Mouse (Mus musculus) colon, adult 2 months (tissue): ENCODE data around the gene Pnrc2. TPM values are rescaled to one million over a fixed set of nuclear protein-coding genes. Genes with fewer than 3 reads are reported as not detected.

Source experiments
- polyA plus RNA-seq: library from polyadenylated mRNA; depleted of rRNA; stranded (reverse); fragments of >200 nt; gene quantifications from 2 replicates; pipeline ENCODE4 v1.2.3, GENCODE M21; 2012; rRNA removed

Pnrc2 gene
- 11.0 and 13.8 TPM in 2 replicates for polyA plus RNA-seq

DNA sequence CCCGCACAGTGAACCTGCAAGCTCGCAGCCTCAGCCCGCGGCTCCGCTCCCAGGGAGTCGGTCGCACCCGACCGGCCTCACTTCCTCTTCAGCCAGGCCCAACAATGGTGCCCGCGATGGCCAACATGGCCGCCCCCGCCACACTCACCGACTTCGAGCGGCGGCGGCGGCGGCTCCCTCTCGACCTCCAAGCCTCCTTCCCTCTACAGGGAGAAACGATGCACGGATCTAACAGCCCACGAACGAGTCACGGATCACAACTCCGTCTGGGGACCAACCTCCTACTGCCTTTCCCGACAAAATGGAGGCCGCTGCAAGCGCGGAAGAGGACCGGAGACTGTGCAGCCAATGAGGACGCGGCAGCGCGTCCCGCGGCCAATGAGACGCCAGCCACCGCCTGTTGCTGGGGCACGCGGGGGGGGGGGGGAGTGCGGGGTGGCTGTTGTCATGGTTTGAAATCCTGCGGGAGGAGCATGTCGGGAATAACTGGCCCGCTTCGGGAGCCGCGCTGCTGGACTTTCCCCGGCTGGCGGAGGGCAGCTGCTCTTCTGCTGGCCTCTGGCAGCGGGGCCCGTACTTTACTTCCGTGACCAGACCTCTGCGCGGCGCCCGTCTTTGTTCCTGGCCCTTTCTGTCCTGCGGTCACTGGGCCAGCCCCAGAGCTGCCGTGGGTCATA is at the start of gene Pnrc2:
Gene Pnrc2 (minus strand): TSS at position 325 of the 677 bp plus-strand sequence.

DNA sequence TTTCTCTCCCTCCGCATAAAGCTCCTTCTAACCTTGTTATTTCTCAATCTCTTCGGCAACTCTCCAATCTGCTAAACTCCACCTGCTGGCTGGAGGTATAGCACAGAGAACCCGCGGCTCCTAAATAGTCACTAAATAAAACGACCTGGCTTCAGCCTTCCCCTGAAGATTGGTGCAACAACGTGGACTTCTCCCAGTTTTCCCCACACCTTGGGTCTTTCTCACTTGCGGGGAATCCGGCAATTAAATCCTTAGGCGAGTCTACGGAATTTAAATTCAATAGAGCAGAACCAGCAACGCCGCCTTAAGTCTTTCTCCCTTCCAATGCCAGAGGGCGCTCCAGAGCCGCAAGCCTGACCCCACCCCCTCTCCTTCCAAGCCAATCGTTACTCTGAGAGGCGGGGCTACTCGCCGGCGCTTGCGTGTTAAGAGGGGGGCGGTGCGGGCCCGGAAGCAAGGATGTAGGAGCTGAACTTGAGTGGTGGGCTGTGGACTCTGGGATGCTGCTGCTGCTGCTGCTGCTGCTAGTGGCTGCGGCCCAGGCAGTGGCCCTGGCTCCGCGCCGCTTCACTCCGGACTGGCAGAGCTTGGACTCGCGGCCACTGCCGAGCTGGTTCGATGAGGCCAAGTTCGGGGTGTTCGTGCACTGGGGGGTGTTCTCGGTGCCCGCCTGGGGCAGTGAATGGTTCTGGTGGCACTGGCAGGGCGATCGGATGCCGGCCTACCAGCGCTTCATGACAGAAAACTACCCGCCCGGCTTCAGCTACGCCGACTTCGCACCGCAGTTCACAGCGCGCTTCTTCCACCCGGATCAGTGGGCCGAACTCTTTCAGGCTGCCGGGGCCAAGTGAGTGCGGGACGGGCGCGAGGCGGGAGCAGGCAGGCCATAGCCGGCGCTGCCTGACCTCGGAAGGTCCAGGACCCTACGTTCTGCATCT is 46.9 kb upstream of the Pnrc2 start, which contains the start of gene Fuca1:
Gene Fuca1 (plus strand): TSS at position 432 of the 938 bp plus-strand sequence.

GRCm38 (mm10) chr4:135895071-135895571 is 21.5 kb upstream of the Pnrc2 start, which contains the start of gene Cnr2:
Gene Cnr2 (plus strand): TSS chr4:135895394.

GRCm38 (mm10) chr4:135855536-135856222 is 18.0 kb downstream of the Pnrc2 start, which contains the start of gene Srsf10:
Gene Srsf10 (plus strand): TSS chr4:135855747.

Other genes with a start within 250 kb of the Pnrc2 start
- gene Ifnlr1, start 187.6 kb downstream of the Pnrc2 start, polyA plus RNA-seq: 6.6 and 6.8 TPM in 2 replicates
- gene Il22ra1, start 145.7 kb downstream of the Pnrc2 start, polyA plus RNA-seq: 45.9 and 60.2 TPM in 2 replicates
- 0.69 and 0.71 TPM in 2 replicates for gene Myom3, start 114.1 kb downstream of the Pnrc2 start, polyA plus RNA-seq
- gene Srsf10, start 18.1 kb downstream of the Pnrc2 start, polyA plus RNA-seq: 57.4 and 111 TPM in 2 replicates
- 1.0 and 1.1 TPM in 2 replicates for gene Cnr2, start 21.5 kb upstream of the Pnrc2 start, polyA plus RNA-seq
- gene Fuca1, start 46.9 kb upstream of the Pnrc2 start, polyA plus RNA-seq: 184 and 185 TPM in 2 replicates
- gene Hmgcl, start 72.6 kb upstream of the Pnrc2 start, polyA plus RNA-seq: 102 and 115 TPM in 2 replicates
- 356 and 461 TPM in 2 replicates for gene Gale, start 89.9 kb upstream of the Pnrc2 start, polyA plus RNA-seq
- 261 and 282 TPM in 2 replicates for gene Lypla2, start 98.8 kb upstream of the Pnrc2 start, polyA plus RNA-seq
- 89.3 and 109 TPM in 2 replicates for gene Pithd1, start 113.4 kb upstream of the Pnrc2 start, polyA plus RNA-seq
- gene Eloa, start 147.9 kb upstream of the Pnrc2 start, polyA plus RNA-seq: 6.6 and 8.8 TPM in 2 replicates
- 249 and 272 TPM in 2 replicates for gene Rpl11, start 179.6 kb upstream of the Pnrc2 start, polyA plus RNA-seq